Mouse (Mus musculus) layer of hippocampus, postnatal 25 days (tissue): ENCODE measurements around the gene Ppp2r2c. TPM values are rescaled to one million over a fixed set of nuclear protein-coding genes. Genes with fewer than 3 reads are reported as not detected.

Experiments used
- DNase-seq, 2 experiments: peaks; one replicate each; pipeline ENCODE4 v3.0.0; 2022; ENCODE audit warnings: mixed read lengths in 2 of 2, low spot score in 1 of 2; ENCODE audit errors: extremely low spot score in 1 of 2
- total RNA-seq, 2 experiments: library from RNA; stranded (reverse); gene quantifications; 2 replicates each; pipeline ENCODE4 v1.2.3; 2021

The Ppp2r2c gene
- total RNA-seq, 2 experiments from 2014 or later, result 388 to 418 TPM

DNA sequence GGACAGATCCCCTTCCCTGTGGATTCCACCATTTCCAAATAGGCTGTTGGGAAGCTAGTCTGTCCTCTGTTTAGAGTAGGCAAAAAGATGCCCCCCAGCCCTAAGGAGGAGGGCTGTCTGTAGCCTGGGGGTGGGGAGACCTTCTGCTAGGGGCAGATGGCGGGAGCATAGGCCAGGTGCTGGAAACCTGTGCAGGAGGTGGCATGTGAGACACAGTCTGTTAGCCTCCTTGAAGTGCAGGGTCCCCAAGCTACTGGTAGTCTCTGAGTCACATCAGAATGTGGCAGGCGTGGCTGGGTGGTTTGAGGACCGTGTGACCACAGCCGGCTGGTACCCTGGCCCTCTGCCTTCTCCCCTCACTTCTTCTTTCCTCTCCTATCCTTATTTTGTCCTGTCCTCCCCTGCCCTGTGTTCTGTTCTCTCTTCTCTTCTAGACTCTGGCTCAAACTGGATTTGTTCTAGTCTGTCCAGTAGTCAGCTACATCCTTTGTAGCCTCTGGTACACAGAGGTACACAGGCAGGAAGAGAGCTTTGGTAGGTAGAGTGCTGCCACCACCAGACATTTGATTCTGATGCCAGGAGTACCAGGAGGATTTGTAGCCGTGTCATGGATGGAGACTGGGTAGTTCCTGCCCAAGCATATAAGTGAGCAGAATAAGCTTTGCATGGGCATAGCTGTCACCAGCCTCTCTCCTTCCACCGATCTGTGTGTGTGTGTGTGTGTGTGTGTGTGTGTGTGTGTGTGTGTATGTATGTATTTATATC lies 26.5 kb downstream of the Ppp2r2c start:
- no peak for DNase-seq

GRCm38 (mm10) chr5:36895621-36896573 lies 27.6 kb downstream of the Ppp2r2c start:
- DNase-seq, result no peak

DNA sequence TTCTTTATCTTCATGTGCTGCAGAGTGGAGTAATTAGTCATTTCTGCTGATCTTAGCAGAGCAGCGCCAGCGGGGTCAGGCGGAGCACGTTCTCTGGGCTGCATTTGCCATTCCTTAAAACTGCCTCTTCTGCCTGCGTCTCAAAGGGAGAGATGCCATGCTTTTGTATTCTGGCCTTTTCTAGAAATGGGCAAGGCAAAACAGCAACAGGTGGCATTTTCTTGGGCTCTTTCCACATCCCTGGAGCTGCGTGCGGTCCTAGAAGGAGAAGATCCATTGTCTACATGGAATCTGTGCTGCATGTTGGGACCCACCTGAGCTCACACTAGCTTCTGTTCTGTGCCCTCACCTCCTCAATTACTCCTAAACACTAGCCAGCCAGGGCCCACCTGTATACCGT lies 29.7 kb downstream of the Ppp2r2c start:
- no peak for DNase-seq

- DNase-seq, result no peak
These were observed 30.2 kb downstream of the Ppp2r2c start for GRCm38 (mm10) chr5:36898415-36899109.

DNA sequence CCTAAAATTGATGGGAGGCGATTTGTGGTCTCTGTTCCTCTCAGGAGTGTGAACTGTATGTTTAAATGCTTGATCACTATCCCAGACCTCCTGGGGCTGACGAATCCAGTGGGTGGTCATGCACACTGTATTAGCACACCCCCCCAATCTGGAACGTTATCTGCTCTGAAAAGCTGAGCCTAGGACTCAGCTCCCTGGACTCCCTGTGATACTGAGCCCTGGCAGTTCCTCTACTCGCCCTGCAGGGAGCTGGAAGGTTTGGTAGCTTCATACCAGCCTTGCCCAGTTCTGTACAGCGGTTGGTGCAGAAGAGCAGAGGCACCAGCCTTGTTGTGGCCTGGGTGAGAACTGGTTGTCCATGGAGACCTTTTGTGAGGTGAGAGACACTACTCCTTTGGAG lies 31.1 kb downstream of the Ppp2r2c start:
- DNase-seq, result no peak

GRCm38 (mm10) chr5:36900189-36900619 lies 31.9 kb downstream of the Ppp2r2c start:
- no peak for DNase-seq

DNA sequence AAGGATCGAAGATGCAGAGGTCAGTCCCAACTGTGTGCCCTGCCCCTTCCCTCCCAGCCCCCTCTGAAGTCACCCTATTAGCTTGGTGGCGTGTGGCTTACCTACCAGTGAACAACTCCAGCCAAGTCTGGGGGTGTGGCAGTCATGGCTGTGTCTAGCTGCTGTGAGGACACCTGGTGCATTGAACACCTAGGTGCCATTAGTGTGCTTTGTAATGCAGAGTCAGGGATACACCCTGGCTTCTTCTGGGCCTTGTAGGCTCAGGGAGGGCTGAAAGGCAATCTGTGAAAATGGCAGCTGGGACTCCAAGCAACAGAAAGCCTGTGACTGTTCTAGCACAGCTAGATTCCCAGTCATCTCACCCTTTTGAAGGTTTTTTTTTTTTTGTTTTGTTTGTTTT lies 34.5 kb downstream of the Ppp2r2c start:
- DNase-seq, result no peak

DNA sequence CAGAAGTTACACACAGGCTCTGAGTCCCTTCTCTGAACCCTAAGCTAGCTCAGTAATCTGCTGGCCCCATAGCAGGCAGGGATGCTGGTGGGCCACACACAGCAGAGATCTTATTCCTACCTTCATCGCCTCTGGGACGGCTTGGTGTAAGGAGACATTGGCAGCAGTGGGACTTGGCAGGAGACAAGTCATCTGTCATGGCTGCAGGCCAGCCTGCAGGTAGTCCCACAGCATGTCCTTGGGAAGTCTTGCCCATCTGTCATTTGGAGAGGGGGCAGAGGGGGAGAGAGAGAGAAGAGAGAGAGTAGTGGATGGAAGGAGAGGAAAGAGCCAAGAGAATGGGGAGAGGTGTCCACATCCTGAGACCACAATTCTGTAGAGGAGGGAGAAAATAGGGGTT lies 35.8 kb downstream of the Ppp2r2c start:
- DNase-seq, result no peak

- DNase-seq, result no peak
These were observed 36.4 kb downstream of the Ppp2r2c start for GRCm38 (mm10) chr5:36904703-36905102.

GRCm38 (mm10) chr5:36905216-36905615 lies 36.9 kb downstream of the Ppp2r2c start:
- no peak for DNase-seq

GRCm38 (mm10) chr5:36907695-36908094 lies 39.4 kb downstream of the Ppp2r2c start:
- no peak for DNase-seq

GRCm38 (mm10) chr5:36909545-36909944 lies 41.2 kb downstream of the Ppp2r2c start:
- DNase-seq, result no peak

DNA sequence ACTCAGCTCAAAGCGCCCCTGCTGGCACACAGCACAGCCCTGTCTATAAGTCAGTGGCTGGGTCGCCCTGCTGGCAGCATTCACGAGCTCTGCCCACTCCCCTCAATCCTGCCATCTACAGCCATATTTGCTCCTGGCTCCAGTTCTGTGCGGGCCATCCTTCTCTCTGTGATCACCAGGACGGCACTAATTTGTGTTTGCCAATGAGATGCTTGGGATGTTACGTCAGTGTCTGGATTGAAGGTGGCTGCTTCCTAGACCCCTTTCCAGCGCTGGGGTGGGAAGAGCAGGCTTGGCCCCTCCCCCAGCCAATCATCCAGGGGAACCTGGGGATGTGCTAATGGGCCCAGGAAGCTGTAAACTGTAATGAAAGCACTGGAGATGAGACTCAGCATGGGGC lies 42.7 kb downstream of the Ppp2r2c start:
- DNase-seq, result no peak

GRCm38 (mm10) chr5:36911759-36912352 lies 43.5 kb downstream of the Ppp2r2c start:
- DNase-seq, result no peak

- DNase-seq, result no peak
These were observed 44.4 kb downstream of the Ppp2r2c start for GRCm38 (mm10) chr5:36912602-36913310.

- DNase-seq, result no peak
These were observed 46.9 kb downstream of the Ppp2r2c start for GRCm38 (mm10) chr5:36915256-36915655.

GRCm38 (mm10) chr5:36916581-36916980 lies 48.3 kb downstream of the Ppp2r2c start:
- no peak for DNase-seq

DNA sequence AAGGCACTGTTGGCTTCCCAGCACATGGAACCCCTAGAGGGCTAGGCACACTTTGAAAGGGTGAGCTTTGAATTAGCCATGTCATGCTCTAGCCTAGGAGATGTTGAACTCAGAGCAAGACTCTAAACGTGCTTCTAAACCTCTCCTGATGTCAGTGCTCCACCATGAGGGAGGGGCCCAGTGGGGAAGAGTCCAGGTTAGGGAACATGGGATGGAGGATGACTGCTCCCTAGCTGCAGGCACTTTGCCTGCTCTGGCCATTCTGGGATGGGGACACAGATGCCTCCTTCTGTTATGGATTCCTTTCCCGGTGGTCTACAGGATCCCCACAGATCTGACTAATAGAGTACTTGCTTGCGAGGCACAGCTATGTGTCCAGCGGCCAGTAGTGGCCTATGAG lies 48.9 kb downstream of the Ppp2r2c start:
- DNase-seq, result no peak

GRCm38 (mm10) chr5:36918016-36918415 lies 49.7 kb downstream of the Ppp2r2c start:
- DNase-seq, result no peak

DNA sequence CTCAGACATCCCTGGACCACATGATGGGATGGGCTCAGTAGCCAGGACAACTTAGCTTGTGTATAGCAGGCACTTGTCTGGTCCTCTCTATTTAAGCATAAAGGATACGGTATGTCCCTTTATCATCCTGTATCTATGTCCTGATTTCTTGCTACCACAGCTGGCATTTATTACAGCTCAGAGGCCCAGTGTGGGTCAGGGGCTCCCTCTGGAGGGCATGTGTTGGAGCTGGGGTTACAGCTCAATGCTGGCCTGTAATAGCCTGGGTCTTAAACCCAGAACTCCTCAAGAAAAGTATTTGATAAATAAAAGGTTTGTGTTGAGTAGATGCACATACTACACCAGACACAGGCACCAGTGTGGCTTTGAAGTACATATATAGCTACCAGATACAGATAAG lies 51.8 kb downstream of the Ppp2r2c start:
- no peak for DNase-seq
